ENCODE assay signal across 8 mouse cellular contexts in genomic region chr4:32302668-32303067, GRCm38 (mm10).
DNase-seq lines count a peak whose midpoint lies in the region; ATAC-seq and TF ChIP-seq lines count a peak whose summit lies in the region.

No protein-coding gene starts in this region.

- H3K36me3 ChIP-seq in kidney, embryonic 15.5 days, result no peaks in the 10 kb centered on the region
- H3K36me3 ChIP-seq in embryonic facial prominence, embryonic 13.5 days, result no peaks in the 10 kb centered on the region
- no peaks in the 10 kb centered on the region for H3K36me3 ChIP-seq in hindbrain, postnatal 0 days (ENCODE audit: insufficient read depth, low read length)
- H3K36me3 ChIP-seq in neural tube, embryonic 13.5 days, result no peaks in the 10 kb centered on the region

- peak overlapping the region; percentile 92 for H3K27ac ChIP-seq in kidney, embryonic 15.5 days
- H3K27ac ChIP-seq in embryonic facial prominence, embryonic 13.5 days, result peak overlapping the region; percentile 94
- peak overlapping the region; percentile 87 for H3K27ac ChIP-seq in hindbrain, postnatal 0 days
- H3K27ac ChIP-seq in neural tube, embryonic 13.5 days (replicated peaks), result peak overlapping the region; percentile 91

- no peak for TF ChIP-seq CTCF in hindbrain, postnatal 0 days (IDR thresholded peaks at IDR 0.05; ENCODE audit: low read depth)

- peak; percentile 44; the same call in 1 of the 2 replicates for ATAC-seq in kidney, embryonic 15.5 days (replicated peaks; ENCODE audit: low FRiP score)
- ATAC-seq in embryonic facial prominence, embryonic 13.5 days (ENCODE audit: insufficient number of reproducible peaks, insufficient read depth, low FRiP score, low TSS enrichment, low read depth), result peak; percentile 28
- ATAC-seq in hindbrain, postnatal 0 days, result peak; percentile 39
- ATAC-seq in neural tube, embryonic 13.5 days (ENCODE audit: low read depth), result peak; percentile 34

- H3K27me3 ChIP-seq in kidney, embryonic 15.5 days, result no peaks in the 10 kb centered on the region
- no peaks in the 10 kb centered on the region for H3K27me3 ChIP-seq in embryonic facial prominence, embryonic 13.5 days
- no peaks in the 10 kb centered on the region for H3K27me3 ChIP-seq in hindbrain, postnatal 0 days (ENCODE audit: insufficient read depth, low read length)
- no peaks in the 10 kb centered on the region for H3K27me3 ChIP-seq in neural tube, embryonic 13.5 days

- no peak overlapping the region for H3K9ac ChIP-seq in kidney, embryonic 15.5 days
- H3K9ac ChIP-seq in embryonic facial prominence, embryonic 13.5 days, result peak overlapping the region; percentile 49; the same call in 1 of the 2 replicates
- peak overlapping the region; percentile 25; the same call in 1 of the 2 replicates for H3K9ac ChIP-seq in hindbrain, postnatal 0 days (replicated peaks; ENCODE audit: low read length)
- H3K9ac ChIP-seq in neural tube, embryonic 13.5 days, result peak overlapping the region; percentile 57

- DNase-seq in kidney, postnatal 25 days, result no peak
- peak; percentile 24 for DNase-seq in hindbrain, postnatal 0 days (ENCODE audit: low spot score)
- no peak for DNase-seq in left cerebral cortex, adult 18-20 months (ENCODE audit: low spot score in 2 of 2)
- no peak for DNase-seq in spleen, postnatal 4 days (ENCODE audit: low spot score in 2 of 2)
- DNase-seq in spleen, postnatal 10 days (ENCODE audit: low spot score in 2 of 2), result no peak

- WGBS in kidney, embryonic 15.5 days, result 38% methylated on average over 5 of the region's 5 CpGs
- WGBS in embryonic facial prominence, embryonic 13.5 days, result 13% methylated on average over 5 of the region's 5 CpGs
- 45% methylated on average over 5 of the region's 5 CpGs for WGBS in hindbrain, postnatal 0 days
- 49% methylated on average over 5 of the region's 5 CpGs for WGBS in neural tube, embryonic 13.5 days

- 0 out of 2 replicates have a peak overlapping the region, but pooled peaks have one; percentile 0 for H3K4me3 ChIP-seq in kidney, embryonic 15.5 days (replicated peaks)
- no peak overlapping the region for H3K4me3 ChIP-seq in embryonic facial prominence, embryonic 13.5 days
- H3K4me3 ChIP-seq in hindbrain, postnatal 0 days (ENCODE audit: low read length), result no peak overlapping the region
- no peak overlapping the region for H3K4me3 ChIP-seq in neural tube, embryonic 13.5 days

- peak overlapping the region; percentile 48 for H3K4me2 ChIP-seq in kidney, embryonic 15.5 days
- H3K4me2 ChIP-seq in embryonic facial prominence, embryonic 13.5 days, result peak overlapping the region; percentile 56
- H3K4me2 ChIP-seq in hindbrain, postnatal 0 days (ENCODE audit: low read depth, low read length), result peak overlapping the region; percentile 39
- H3K4me2 ChIP-seq in neural tube, embryonic 13.5 days, result peak overlapping the region; percentile 44

- H3K4me1 ChIP-seq in kidney, embryonic 15.5 days, result peaks cover 59% of the 10 kb centered on the region
- peaks cover 80% of the 10 kb centered on the region for H3K4me1 ChIP-seq in embryonic facial prominence, embryonic 13.5 days
- peaks cover 39% of the 10 kb centered on the region for H3K4me1 ChIP-seq in hindbrain, postnatal 0 days (ENCODE audit: insufficient read depth, low read length)
- H3K4me1 ChIP-seq in neural tube, embryonic 13.5 days (replicated peaks), result peaks cover 90% of the 10 kb centered on the region

- no peaks in the 10 kb centered on the region for H3K9me3 ChIP-seq in kidney, embryonic 15.5 days (replicated peaks)
- no peaks in the 10 kb centered on the region for H3K9me3 ChIP-seq in embryonic facial prominence, embryonic 13.5 days
- H3K9me3 ChIP-seq in hindbrain, postnatal 0 days (ENCODE audit: low read length), result no peaks in the 10 kb centered on the region
- no peaks in the 10 kb centered on the region for H3K9me3 ChIP-seq in neural tube, embryonic 13.5 days
